Mouse (Mus musculus) small intestine, adult 2 months (tissue): ENCODE measurements around the gene Obscn.

Experiments
- CTCF ChIP-seq: fragments of 200-500 bp; IDR thresholded peaks from 2 replicates; pipeline ENCODE4 v1.5.1; 2012; ENCODE audit warnings: low read depth, mild to moderate bottlenecking, control low read depth, inconsistent platforms, low read length, moderate library complexity, mixed read lengths; ENCODE audit not compliant: insufficient replicate concordance, insufficient read length; ENCODE audit errors: extremely low read depth
- POLR2A ChIP-seq: fragments of 200-500 bp; IDR thresholded peaks from 2 replicates; pipeline ENCODE4 v1.6.1; 2012; ENCODE audit warnings: low read depth, mild to moderate bottlenecking, control low read depth, inconsistent platforms, low read length, moderate library complexity

DNA sequence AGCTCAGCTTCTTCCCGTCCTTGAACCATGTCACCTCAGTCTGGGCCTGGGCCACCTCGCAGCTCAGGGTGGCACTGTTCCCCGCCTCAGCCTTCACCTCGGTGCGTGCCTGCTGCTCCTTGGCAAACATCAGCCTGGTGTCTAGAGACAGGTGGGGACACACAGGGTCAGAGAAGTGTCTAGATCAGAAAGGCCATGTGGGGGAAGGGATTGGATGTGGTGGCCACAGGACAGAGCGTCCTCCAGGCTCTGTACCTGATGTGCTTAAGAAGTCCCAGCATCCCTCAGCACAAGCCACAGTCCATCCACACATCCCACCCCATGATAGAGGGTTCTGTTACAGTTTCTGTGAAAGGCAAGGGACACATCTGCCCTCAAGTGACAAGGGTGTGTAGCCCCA, 51.0 kb downstream of the Obscn start:
- TF ChIP-seq CTCF (no peak), POLR2A (no peak)
